Mouse (Mus musculus) CH12.LX (cell line): ENCODE measurements at regions not wholly inside any gene's neighbourhood (a gene's known extent, or its start where the extent isn't known, plus 50 kb on each side); places are given as distances from the start of the nearest gene placed in this dataset.

Experiments
- DNase-seq: peaks from one replicate; pipeline ENCODE4 v3.0.0-alpha.2; 2013; ENCODE audit errors: extremely low read depth
- H3K27ac ChIP-seq: 2 replicates; pipeline ENCODE4 v1.5.1; 2012; ENCODE audit warnings: low read depth, mild to moderate bottlenecking, control low read depth, moderate library complexity; ENCODE audit not compliant: insufficient read depth
- H3K27me3 ChIP-seq: replicated peaks from 2 replicates; pipeline ENCODE3; 2012; ENCODE audit warnings: inconsistent platforms
- H3K36me3 ChIP-seq, 2 experiments: replicated peaks in 1 of 2; 2 replicates each; pipeline versions ENCODE3 to v1.6.1; 2012; ENCODE audit warnings: inconsistent platforms in 1 of 2, low read length in 1 of 2, mild to moderate bottlenecking in 1 of 2, mixed read lengths in 1 of 2, moderate library complexity in 1 of 2; ENCODE audit not compliant: control insufficient read depth in 1 of 2, insufficient read depth in 1 of 2
- H3K4me1 ChIP-seq, 2 experiments: 2 replicates each; pipeline ENCODE4 v1.6.1; 2012; ENCODE audit warnings: inconsistent platforms in 1 of 2, moderate library complexity in 1 of 2; ENCODE audit not compliant: insufficient read depth in 2 of 2, control insufficient read depth in 1 of 2
- H3K4me2 ChIP-seq: 2 replicates; pipeline ENCODE4 v1.6.1; 2012; ENCODE audit warnings: low read depth, mild to moderate bottlenecking, control low read depth; ENCODE audit not compliant: poor library complexity, insufficient read depth, severe bottlenecking
- H3K4me3 ChIP-seq, 3 experiments: fragments of 150-350 bp in 1 of 3; sonication (generic) in 1 of 3; replicated peaks in 1 of 3; 2 replicates each; pipeline versions ENCODE3 to v1.5.1; 2011 to 2012; ENCODE audit warnings: low read depth in 2 of 3, low read length in 2 of 3, mild to moderate bottlenecking in 2 of 3, moderate library complexity in 2 of 3, control low read depth in 1 of 3, improper control_type of control experiment in 1 of 3, inconsistent platforms in 1 of 3, mixed read lengths in 1 of 3; ENCODE audit not compliant: poor library complexity in 1 of 3
- H3K79me2 ChIP-seq: replicated peaks from 2 replicates; pipeline ENCODE4 v1.6.1; 2012; ENCODE audit warnings: mild to moderate bottlenecking, moderate library complexity; ENCODE audit not compliant: control insufficient read depth, poor library complexity, insufficient read depth, severe bottlenecking; ENCODE audit errors: extremely low read depth
- H3K9ac ChIP-seq: 2 replicates; pipeline ENCODE4 v1.6.1; 2012; ENCODE audit warnings: low read depth, mild to moderate bottlenecking, control low read depth, moderate library complexity; ENCODE audit not compliant: insufficient read depth
- H3K9me3 ChIP-seq: replicated peaks from 2 replicates; pipeline ENCODE3; 2012; ENCODE audit warnings: low read length, inconsistent platforms, mixed read lengths
- ELF1 ChIP-seq: IDR thresholded peaks from 2 replicates; pipeline ENCODE4 v1.6.1; 2014; ENCODE audit warnings: low read depth, mild to moderate bottlenecking, inconsistent platforms, low read length, improper control_type of control experiment
- ETS1 ChIP-seq: conservative IDR thresholded peaks from 2 replicates; pipeline ENCODE4 v1.6.1; 2012; ENCODE audit warnings: low read depth, mild to moderate bottlenecking, inconsistent platforms, low read length, improper control_type of control experiment, moderate library complexity
- HCFC1 ChIP-seq: IDR thresholded peaks from 2 replicates; pipeline ENCODE4 v1.6.1; 2012; ENCODE audit warnings: low read depth, mild to moderate bottlenecking, inconsistent platforms, low read length, improper control_type of control experiment
- KAT2A ChIP-seq: IDR thresholded peaks from 2 replicates; pipeline ENCODE4 v1.6.1; 2012; ENCODE audit warnings: low read length, improper control_type of control experiment, inconsistent platforms; ENCODE audit not compliant: insufficient replicate concordance
- MXI1 ChIP-seq: IDR thresholded peaks from 2 replicates; pipeline ENCODE4 v1.6.1; 2011; ENCODE audit warnings: mild to moderate bottlenecking, low read depth, low read length, improper control_type of control experiment
- POLR2A ChIP-seq: IDR thresholded peaks from 2 replicates; pipeline ENCODE4 v1.6.1; 2011; ENCODE audit warnings: low read depth, mild to moderate bottlenecking, improper control_type of control experiment, low read length
- SIN3A ChIP-seq: IDR thresholded peaks from 2 replicates; pipeline ENCODE4 v1.6.1; 2012; ENCODE audit warnings: low read length, improper control_type of control experiment, inconsistent platforms
- SMC3 ChIP-seq: IDR thresholded peaks from 2 replicates; pipeline ENCODE4 v1.6.1; 2011; ENCODE audit warnings: low read depth, low read length, improper control_type of control experiment
- TBP ChIP-seq: conservative IDR thresholded peaks from 2 replicates; pipeline ENCODE4 v1.6.1; 2011; ENCODE audit warnings: low read depth, low read length, improper control_type of control experiment
- USF2 ChIP-seq: conservative IDR thresholded peaks from 2 replicates; pipeline ENCODE4 v1.6.1; 2011; ENCODE audit warnings: low read depth, low read length, improper control_type of control experiment
- ZKSCAN1 ChIP-seq: IDR thresholded peaks from 2 replicates; pipeline ENCODE4 v1.6.1; 2012; ENCODE audit warnings: low read depth, inconsistent platforms, low read length, improper control_type of control experiment, borderline replicate concordance
- ZNF384 ChIP-seq: IDR thresholded peaks from 2 replicates; pipeline ENCODE4 v1.6.1; 2012; ENCODE audit warnings: low read depth, low read length, improper control_type of control experiment, inconsistent platforms
- dilution Hi-C: fragments of 300-500 bp; cut with MboI; formaldehyde crosslinking; loops from 2 replicates; pipeline ENCODE4 v1.14.3; 2020; ENCODE audit warnings: low sequenced_read_pairs; ENCODE audit not compliant: extremely low pct_unique_long_range_greater_than_20kb, extremely low pct_ligation_motif_present
- in situ Hi-C: fragments of 300-500 bp; cut with MboI; formaldehyde crosslinking; loops from 3 replicates; pipeline ENCODE4 v1.14.3; 2019; ENCODE audit warnings: low sequenced_read_pairs, low pct_ligation_motif_present, low pct_unique_long_range_greater_than_20kb, mixed read lengths

DNA sequence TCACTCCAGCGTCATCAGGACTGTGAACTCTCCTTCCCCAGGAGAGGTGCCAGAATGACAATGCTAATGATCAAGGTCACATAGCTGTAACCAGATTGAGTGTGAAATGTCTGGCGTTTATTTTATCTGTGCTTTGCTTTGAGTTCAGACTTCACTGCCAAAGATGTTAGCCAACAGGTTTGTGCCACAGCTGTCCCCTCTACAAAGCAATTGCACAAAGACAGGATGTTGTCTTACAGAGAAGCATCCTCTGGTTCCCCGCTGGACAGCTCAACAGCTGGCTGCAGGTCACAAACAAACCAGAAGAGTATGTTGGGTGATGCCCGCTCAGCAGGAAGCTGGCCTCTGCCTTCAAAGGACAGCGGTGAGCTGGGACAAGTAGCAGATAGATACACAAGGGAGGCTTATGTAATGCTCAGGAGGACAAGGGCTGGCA lies 169.5 kb downstream of the Fam43a start:
- Histone ChIP-seq H3K36me3 (no peaks in the 10 kb centered on the region), H3K79me2 (no peaks in the 10 kb centered on the region), H3K27ac (no peak overlapping the region), H3K9ac (no peak overlapping the region), H3K9me3 (no peaks in the 10 kb centered on the region), H3K27me3 (no peaks in the 10 kb centered on the region), H3K4me3 (no peak overlapping the region), H3K4me1 (peaks cover 16 to 35% of the 10 kb centered on the region in 2 experiments; a peak in 3 of 4 replicates), H3K4me2 (peak overlapping the region; percentile 53; the same call in 1 of the 2 replicates)
- dilution Hi-C loops, result no loop called here
- in situ Hi-C loops, result no loop called here
- DNase-seq, result no peak
- TF ChIP-seq ETS1 (0 out of 2 replicates have a peak, but pooled peaks have one; percentile 5), MXI1 (0 out of 2 replicates have a peak, but pooled peaks have one; percentile 40), TBP (no peak), SIN3A (peak; percentile 74), ELF1 (0 out of 2 replicates have a peak, but pooled peaks have one; percentile 35)

- in situ Hi-C loops (no loop called here), dilution Hi-C loops (no loop called here)
- Histone ChIP-seq H3K27ac (no peak overlapping the region), H3K4me1 (peaks cover 16 to 35% of the 10 kb centered on the region in 2 experiments; a peak in 3 of 4 replicates), H3K4me3 (no peak overlapping the region)
- TF ChIP-seq SMC3 (0 out of 2 replicates have a peak, but pooled peaks have one; percentile 10), ZKSCAN1 (no peak), TBP (0 out of 2 replicates have a peak, but pooled peaks have one; percentile 13), ZNF384 (peak; percentile 91), SIN3A (0 out of 2 replicates have a peak, but pooled peaks have one; percentile 11), HCFC1 (no peak), POLR2A (peak; percentile 34; the same call in 1 of the 2 replicates)
- TF ChIP-seq, all 38 proteins: peak for 5
- H3K4me2 ChIP-seq, result peak overlapping the region; percentile 53
- H3K9ac ChIP-seq, result no peak overlapping the region
- no peaks in the 10 kb centered on the region for H3K9me3 ChIP-seq
- peak; percentile 42 for DNase-seq
- no peaks in the 10 kb centered on the region for H3K27me3 ChIP-seq
- no peaks in the 10 kb centered on the region for H3K36me3 ChIP-seq
- no peaks in the 10 kb centered on the region for H3K79me2 ChIP-seq
Measured at GRCm38 (mm10) chr16:30769467-30769866, 169.9 kb downstream of the Fam43a start.

DNA sequence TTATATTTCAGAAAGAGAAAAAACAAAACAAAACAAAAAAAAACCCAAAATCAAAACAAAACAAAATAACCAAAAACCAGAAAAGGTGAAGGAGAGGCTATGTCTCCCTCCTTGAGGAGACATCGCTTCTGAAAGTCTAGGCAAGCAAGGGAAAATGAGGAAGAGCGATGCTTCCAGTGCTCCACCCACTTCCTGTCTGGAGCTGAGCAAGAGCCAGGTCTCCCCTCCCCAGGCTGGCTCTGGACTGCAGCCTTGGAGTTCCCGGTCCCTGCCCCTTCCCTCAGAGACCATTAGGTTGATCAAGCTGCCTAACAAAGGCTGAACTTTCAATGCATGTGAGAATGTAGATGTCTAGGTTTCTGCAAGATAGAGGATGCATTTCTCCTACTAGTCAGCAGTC lies 173.3 kb downstream of the Fam43a start:
- TF ChIP-seq KAT2A (no peak), USF2 (no peak)
- no peak overlapping the region for H3K9ac ChIP-seq
- H3K27me3 ChIP-seq, result no peaks in the 10 kb centered on the region
- no peak overlapping the region for H3K4me2 ChIP-seq
- no peaks in the 10 kb centered on the region for H3K9me3 ChIP-seq
- H3K27ac ChIP-seq, result no peak overlapping the region
- dilution Hi-C loops, result no loop called here
- in situ Hi-C loops, result no loop called here
- H3K36me3 ChIP-seq, result no peaks in the 10 kb centered on the region
- H3K4me3 ChIP-seq, result no peak overlapping the region
- peaks cover 31 to 54% of the 10 kb centered on the region in 2 experiments for H3K4me1 ChIP-seq
- no peaks in the 10 kb centered on the region for H3K79me2 ChIP-seq
- DNase-seq, result no peak
